Mouse (Mus musculus): ENCODE data around the gene Arl16. TPM values are rescaled to one million over a fixed set of nuclear protein-coding genes. Genes with fewer than 3 reads are reported as not detected.
A peak's percentile ranks its signal among the peaks of the same experiment; 100 is the strongest.

Gene Arl16
- total RNA-seq, 4 experiments from 2014 or later = 22.8 to 38.7 (median 29.5) TPM

- DNase-seq = no peak
These were observed 21.9 kb downstream of the Arl16 start for GRCm38 (mm10) chr11:120445475-120445874.

GRCm38 (mm10) chr11:120444106-120444505 is 23.3 kb downstream of the Arl16 start:
- DNase-seq = no peak

GRCm38 (mm10) chr11:120442765-120443280 is 24.6 kb downstream of the Arl16 start:
- no peak for DNase-seq

GRCm38 (mm10) chr11:120442344-120442743 is 25.1 kb downstream of the Arl16 start, which contains the start of gene Tspan10:
Gene Tspan10 (plus strand): TSS chr11:120442644.
- no peak for DNase-seq

- no peak for DNase-seq
These were observed 29.5 kb downstream of the Arl16 start for GRCm38 (mm10) chr11:120437857-120438385.

- DNase-seq = peak; percentile 68
These were observed 30.1 kb downstream of the Arl16 start, which contains the start of gene Nploc4 for GRCm38 (mm10) chr11:120437152-120437856. Gene Nploc4 (minus strand): TSS chr11:120437708.

GRCm38 (mm10) chr11:120426727-120427126 is 40.7 kb downstream of the Arl16 start:
- DNase-seq = no peak

GRCm38 (mm10) chr11:120423569-120424295 is 43.7 kb downstream of the Arl16 start:
- DNase-seq = peak; percentile 41

- peak; percentile 37 for DNase-seq
These were observed 44.5 kb downstream of the Arl16 start for GRCm38 (mm10) chr11:120422651-120423568.

- no peak for DNase-seq
These were observed 48.8 kb downstream of the Arl16 start for GRCm38 (mm10) chr11:120418592-120418991.

- no peak for DNase-seq
These were observed 49.6 kb downstream of the Arl16 start for GRCm38 (mm10) chr11:120417852-120418251.

Other genes with a start within 250 kb of the Arl16 start
- 10 to 100 TPM; 16.6 to 24.5 (median 19.5) TPM for gene Bahcc1, start 234.7 kb downstream of the Arl16 start, total RNA-seq (2022)
- 1,000 to 10,000 TPM; 1,100 to 1,474 (median 1,219) TPM for gene Actg1, start 119.1 kb downstream of the Arl16 start, total RNA-seq (2022)
- 1 to 10 TPM in 1 of 4 experiments, under 1 TPM in 2, not detected in 1; 0.16 to 1.2 (median 0.42) TPM for gene Fscn2, start 106.1 kb downstream of the Arl16 start, total RNA-seq (2022)
- 10 to 100 TPM; 18.4 to 39.6 (median 33.4) TPM for gene Faap100, start 88.8 kb downstream of the Arl16 start, total RNA-seq (2022)
- 100 to 1,000 TPM in 2 of 4 experiments, 10 to 100 TPM in 2; 89.1 to 108 (median 99.5) TPM for gene Nploc4, start 29.9 kb downstream of the Arl16 start, total RNA-seq (2022)
- gene Tspan10, start 25.0 kb downstream of the Arl16 start, total RNA-seq (2022) = 1 to 10 TPM in 2 of 4 experiments, not detected in 2; 2.8 to 6.6 TPM
- gene Pde6g, start 14.1 kb downstream of the Arl16 start, total RNA-seq (2022) = under 1 TPM; 0.16 to 0.49 (median 0.33) TPM
- 10 to 100 TPM; 25.6 to 34.1 (median 32.2) TPM for gene Oxld1, start 9.5 kb downstream of the Arl16 start, total RNA-seq (2022)
- 10 to 100 TPM; 24.2 to 33.4 (median 29.4) TPM for gene Ccdc137, start 9.5 kb downstream of the Arl16 start, total RNA-seq (2022)
- 10 to 100 TPM; 77.6 to 95.8 (median 90.1) TPM for gene Mrpl12, start 17.0 kb upstream of the Arl16 start, total RNA-seq (2022)
- gene Slc25a10, start 24.2 kb upstream of the Arl16 start, total RNA-seq (2022) = 100 to 1,000 TPM; 121 to 174 (median 163) TPM
- 1 to 10 TPM in 3 of 4 experiments, under 1 TPM in 1; 0.87 to 4.0 (median 2.3) TPM for gene Gcgr, start 63.1 kb upstream of the Arl16 start, total RNA-seq (2022)
- 10 to 100 TPM; 62.9 to 67.8 (median 65.3) TPM for gene Mcrip1, start 82.1 kb upstream of the Arl16 start, total RNA-seq (2022)
- gene Ppp1r27, start 83.5 kb upstream of the Arl16 start, total RNA-seq (2022) = 1 to 10 TPM in 3 of 4 experiments, under 1 TPM in 1; 0.78 to 2.8 (median 1.2) TPM
- gene P4hb, start 105.6 kb upstream of the Arl16 start, total RNA-seq (2022) = 100 to 1,000 TPM; 439 to 580 (median 550) TPM
- gene Arhgdia, start 114.0 kb upstream of the Arl16 start, total RNA-seq (2022) = 100 to 1,000 TPM; 356 to 389 (median 365) TPM
- 100 to 1,000 TPM in 1 of 4 experiments, 10 to 100 TPM in 3; 52.1 to 102 (median 72.7) TPM for gene Alyref, start 130.8 kb upstream of the Arl16 start, total RNA-seq (2022)
- gene Anapc11, start 130.8 kb upstream of the Arl16 start, total RNA-seq (2022) = 100 to 1,000 TPM in 2 of 4 experiments, 10 to 100 TPM in 2; 90.3 to 112 (median 98.6) TPM
- 1 to 10 TPM in 2 of 4 experiments, not detected in 2; 1.3 to 2.1 TPM for gene Npb, start 140.9 kb upstream of the Arl16 start, total RNA-seq (2022)
- gene Pcyt2, start 150.3 kb upstream of the Arl16 start, total RNA-seq (2022) = 100 to 1,000 TPM; 201 to 310 (median 259) TPM
- gene Sirt7, start 157.6 kb upstream of the Arl16 start, total RNA-seq (2022) = 10 to 100 TPM; 61.1 to 97.1 (median 75.7) TPM
- gene Mafg, start 166.0 kb upstream of the Arl16 start, total RNA-seq (2022) = 10 to 100 TPM; 53.2 to 74.4 (median 69.7) TPM
- 1 to 10 TPM in 3 of 4 experiments, under 1 TPM in 1; 0.73 to 2.0 (median 1.3) TPM for gene Pycr1, start 176.2 kb upstream of the Arl16 start, total RNA-seq (2022)
- gene Myadml2, start 180.6 kb upstream of the Arl16 start, total RNA-seq (2022) = 1 to 10 TPM in 1 of 4 experiments, under 1 TPM in 2, not detected in 1; 0.65 to 1.2 (median 0.81) TPM
- gene Notum, start 193.6 kb upstream of the Arl16 start, total RNA-seq (2022) = 1 to 10 TPM; 5.1 to 9.0 (median 7.2) TPM
- gene Aspscr1, start 205.4 kb upstream of the Arl16 start, total RNA-seq (2022) = 100 to 1,000 TPM; 101 to 108 (median 106) TPM
- 10 to 100 TPM; 49.3 to 61.7 (median 55.7) TPM for gene Cenpx, start 246.1 kb upstream of the Arl16 start, total RNA-seq (2022)
- gene Lrrc45, start 246.3 kb upstream of the Arl16 start, total RNA-seq (2022) = 10 to 100 TPM; 26.1 to 57.9 (median 42.3) TPM

Data from adrenal gland, adult 8-10 months (tissue).